Mouse (Mus musculus) MN1 (cell line): ENCODE results near the gene Tex37.
A peak's percentile ranks its signal among the peaks of the same experiment; 100 is the strongest.

Experiments
- DNase-seq: peaks from one replicate; pipeline ENCODE4 v3.0.0-alpha.2; 2016; ENCODE audit warnings: low spot score

Gene Tex37

GRCm38 (mm10) chr6:70880714-70881304, 37.9 kb downstream of the Tex37 start:
- DNase-seq = peak; percentile 77

GRCm38 (mm10) chr6:70875017-70875416, 43.7 kb downstream of the Tex37 start:
- DNase-seq = no peak

- DNase-seq = no peak
Measured at GRCm38 (mm10) chr6:70874035-70874775, 44.5 kb downstream of the Tex37 start.

GRCm38 (mm10) chr6:70872570-70872969, 46.2 kb downstream of the Tex37 start:
- no peak for DNase-seq

GRCm38 (mm10) chr6:70872128-70872527, 46.6 kb downstream of the Tex37 start:
- peak; percentile 63 for DNase-seq

- no peak for DNase-seq
Measured at GRCm38 (mm10) chr6:70871511-70871980, 47.2 kb downstream of the Tex37 start.

- no peak for DNase-seq
Measured at GRCm38 (mm10) chr6:70867297-70867696, 51.4 kb downstream of the Tex37 start.

GRCm38 (mm10) chr6:70866761-70867160, 52.0 kb downstream of the Tex37 start:
- DNase-seq = no peak

- no peak for DNase-seq
Measured at GRCm38 (mm10) chr6:70864285-70864684, 54.4 kb downstream of the Tex37 start.
